Mouse (Mus musculus): ENCODE measurements at regions not wholly inside any gene's neighbourhood (a gene's known extent, or its start where the extent isn't known, plus 50 kb on each side); places are given as distances from the start of the nearest gene placed in this dataset.
"Not testable (repeated sequence)": the region's sequence is repeated elsewhere in the genome, so short reads cannot be mapped to it uniquely, and the experiment has no call there.

DNA sequence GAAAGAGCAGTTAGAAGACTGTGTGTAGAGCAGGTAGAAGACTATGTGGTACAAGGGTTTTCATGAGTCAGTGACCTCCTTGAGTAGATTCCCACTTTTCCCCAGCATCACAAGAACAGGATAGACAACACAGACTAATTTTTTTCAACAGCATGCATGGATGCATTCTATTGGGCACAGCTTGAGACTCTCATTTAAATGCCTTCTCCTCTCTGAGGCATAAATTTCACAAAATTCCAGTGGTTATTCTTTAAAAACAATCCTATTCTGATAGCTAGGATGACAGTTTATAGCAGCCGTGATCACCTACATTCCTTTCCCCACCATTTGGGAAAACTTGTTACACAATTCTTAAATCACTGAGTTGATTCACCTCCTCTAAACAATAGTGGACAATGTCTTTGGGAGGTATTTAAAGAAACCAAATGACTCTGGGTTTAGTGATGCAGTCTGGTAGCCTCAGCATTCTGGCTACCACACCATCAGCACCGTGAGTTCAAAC is 418.7 kb downstream of the Hs3st1 start:
- DNase-seq (ENCODE audit: low spot score), result no peak

DNA sequence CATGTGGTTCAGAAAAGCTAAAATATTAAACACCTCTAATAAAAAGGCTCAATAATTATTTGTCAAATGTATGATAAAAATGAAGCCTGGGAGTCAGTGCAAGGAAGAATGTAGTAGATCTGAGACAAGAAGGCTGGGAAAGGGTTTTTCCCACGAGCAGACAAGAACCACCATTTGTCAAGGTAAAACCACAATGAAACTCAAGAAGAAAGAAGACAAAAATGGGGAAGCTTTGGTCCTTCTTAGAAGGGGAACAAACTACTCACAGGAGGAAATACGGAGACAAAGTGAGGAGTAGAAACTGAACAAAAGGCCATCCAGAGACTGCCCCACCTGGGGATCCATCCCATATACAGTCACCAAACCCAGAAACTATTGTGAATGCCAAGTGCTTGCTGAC is 420.0 kb downstream of the Hs3st1 start:
- no peak for DNase-seq (ENCODE audit: low spot score)

DNA sequence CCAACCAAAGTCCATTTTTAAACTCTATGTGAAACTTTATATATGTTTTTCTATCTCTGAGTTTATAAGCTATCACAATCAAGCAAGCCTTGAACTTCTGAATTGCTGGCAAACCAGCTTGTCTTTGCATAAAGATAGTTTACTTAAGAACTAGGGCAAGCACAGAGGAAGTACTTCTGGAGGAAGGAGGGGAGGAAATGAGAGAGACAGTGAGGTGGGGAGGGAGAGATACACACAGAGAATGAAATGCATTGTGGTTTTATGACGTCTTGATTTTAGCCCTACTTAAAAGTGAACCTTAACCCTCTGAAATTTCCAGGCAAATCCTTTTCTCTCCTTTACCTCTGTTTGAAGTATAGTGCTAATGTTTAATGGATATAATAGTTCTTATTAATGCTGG is 421.0 kb downstream of the Hs3st1 start:
- no peak for DNase-seq (ENCODE audit: low spot score)

DNA sequence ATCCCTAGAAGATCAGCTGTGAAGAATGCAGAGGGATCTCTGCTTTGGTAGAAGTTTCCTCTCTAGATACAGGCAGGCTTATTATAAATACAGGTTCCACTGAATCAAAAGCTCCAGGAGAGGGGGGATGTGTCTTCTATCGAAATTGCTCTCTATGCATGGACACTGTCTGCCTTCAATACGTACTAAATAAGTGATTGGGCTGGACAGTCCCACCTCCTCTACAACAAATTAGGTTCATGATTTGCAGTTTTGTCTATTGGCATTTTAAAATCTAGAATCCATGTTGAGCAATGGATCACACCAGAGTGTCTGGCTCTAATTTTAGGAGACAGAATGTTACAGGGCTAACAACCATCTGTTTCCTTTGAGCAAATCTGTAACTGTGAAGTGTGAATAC is 429.9 kb downstream of the Hs3st1 start:
- DNase-seq (ENCODE audit: low spot score), result no peak

DNA sequence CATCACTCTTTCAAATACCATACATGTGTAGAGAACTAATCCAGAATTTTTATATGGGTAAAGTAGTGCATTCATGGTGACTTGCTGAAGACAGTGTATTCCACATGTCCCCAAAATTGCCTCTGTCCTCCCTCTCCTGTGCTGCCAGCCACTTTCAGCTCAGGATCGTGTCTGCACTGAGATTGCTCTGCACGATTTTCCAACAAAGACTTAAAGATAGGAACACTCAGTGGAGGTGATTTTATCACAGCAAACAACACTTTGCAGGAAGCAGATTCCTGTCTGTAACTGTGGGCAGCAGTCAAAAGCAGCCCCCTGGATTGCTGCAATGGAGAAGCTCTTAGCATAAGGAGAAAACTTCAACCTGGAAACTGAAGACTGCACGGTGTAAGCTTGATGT is 438.8 kb downstream of the Hs3st1 start:
- no peak for DNase-seq (ENCODE audit: low spot score)

DNA sequence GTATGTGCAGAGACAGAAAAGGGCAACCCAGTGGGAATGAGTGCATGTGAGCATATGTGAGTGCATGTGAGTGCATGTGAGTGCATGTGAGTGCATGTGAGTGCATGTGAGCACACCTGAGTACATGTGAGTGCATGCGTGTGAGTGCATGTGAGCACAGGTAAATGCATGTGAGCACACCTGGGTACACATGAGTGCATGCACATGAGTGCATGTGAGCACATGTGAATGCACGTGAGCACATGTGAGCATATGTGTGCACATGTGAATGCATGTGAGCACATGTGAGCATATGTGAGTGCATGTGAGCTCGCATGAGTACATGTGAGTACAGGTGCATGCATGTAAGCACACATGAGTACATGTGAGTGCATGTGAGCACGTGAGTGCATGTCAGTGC is 434.6 kb upstream of the Clnk start:
- no peak for DNase-seq (ENCODE audit: low spot score)

DNA sequence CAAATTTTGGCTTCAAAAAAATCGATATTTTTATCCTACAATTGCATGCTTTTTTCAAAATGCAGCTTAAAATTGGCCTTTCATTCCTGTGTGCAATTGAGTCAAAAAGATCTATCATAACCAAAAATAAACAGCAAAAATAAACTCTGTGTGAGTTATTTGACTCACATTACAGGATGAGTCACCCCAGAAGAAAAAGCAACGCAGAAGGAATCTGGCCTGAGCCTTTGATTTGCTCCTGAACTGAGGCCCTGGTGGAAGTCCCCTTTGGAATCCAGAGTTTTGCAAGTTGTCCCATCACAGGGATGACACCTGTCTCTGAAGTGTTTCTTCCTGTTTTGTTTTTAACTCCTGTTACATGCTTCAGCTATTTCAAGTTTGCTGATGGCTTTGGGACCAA is 429.2 kb upstream of the Clnk start:
- DNase-seq (ENCODE audit: low spot score), result no peak

DNA sequence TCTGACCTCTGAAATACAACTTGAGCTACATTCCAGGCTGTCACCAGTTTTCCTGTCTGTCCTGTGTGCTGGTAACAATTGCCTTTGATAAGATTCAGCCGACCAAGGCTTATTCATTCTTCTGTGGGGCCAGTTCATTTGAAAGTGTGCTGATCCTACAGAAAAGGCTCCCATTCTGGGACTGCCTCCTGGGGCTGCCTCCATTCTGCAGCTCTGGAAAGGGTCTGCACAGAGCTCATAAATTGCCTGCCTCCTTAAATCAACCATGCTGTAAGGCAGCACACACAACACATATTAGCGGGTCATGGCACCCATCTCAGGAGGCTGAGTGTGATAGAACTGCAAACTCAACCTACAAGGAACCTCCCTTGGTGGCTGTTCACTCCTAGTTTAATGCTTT is 416.2 kb upstream of the Clnk start:
- DNase-seq (ENCODE audit: low spot score), result no peak

DNA sequence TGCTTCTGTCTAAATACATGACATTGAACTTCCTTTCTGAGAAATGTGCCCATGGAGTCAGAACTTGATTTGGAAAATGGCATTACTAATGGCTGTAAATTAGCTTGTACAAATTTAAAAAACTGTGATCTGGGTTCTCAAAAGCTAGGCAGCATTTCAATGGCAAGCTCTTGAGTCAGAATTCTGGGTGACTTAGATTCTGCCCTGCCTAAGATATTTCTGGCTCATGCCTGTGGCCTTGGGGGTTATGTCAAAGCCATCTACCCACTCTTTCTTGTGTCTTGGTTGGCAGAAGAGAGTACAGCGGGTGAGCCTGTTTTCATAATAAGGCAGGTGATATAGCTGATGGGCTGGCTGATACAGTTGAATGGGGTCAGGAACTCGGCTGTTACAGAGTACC is 404.4 kb upstream of the Clnk start:
- DNase-seq (ENCODE audit: low spot score), result no peak

DNA sequence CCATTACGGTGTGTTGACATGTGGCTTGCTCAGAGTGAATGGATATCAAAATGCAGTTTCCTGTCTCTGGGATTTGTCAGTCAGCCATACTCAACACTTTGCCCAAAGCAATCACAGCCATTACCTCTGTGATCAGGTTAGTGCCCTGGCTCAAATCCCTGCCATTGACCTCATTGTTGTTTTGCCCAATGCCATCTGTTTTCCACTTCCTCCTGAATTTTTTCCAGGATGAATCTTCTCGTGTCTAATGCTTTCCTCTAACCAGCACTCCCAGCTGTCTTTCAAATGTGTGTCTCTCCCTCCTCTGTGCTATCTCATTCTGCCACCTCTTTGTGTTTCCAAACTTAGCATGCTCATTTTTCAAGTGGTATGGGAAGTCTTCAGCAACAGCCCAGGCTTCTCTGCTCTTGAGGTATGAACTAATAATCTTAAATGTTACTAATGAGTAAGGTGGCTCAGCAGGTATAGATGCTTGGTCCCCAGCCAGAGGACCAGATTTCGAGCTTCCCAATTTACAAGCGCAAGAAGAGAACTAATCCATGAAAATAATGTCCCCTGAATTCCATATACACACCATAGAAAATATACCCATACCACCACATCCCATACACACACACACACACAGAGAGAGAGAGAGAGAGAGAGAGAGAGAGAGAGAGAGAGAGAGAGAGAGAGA is 397.2 kb upstream of the Clnk start:
- DNase-seq (ENCODE audit: low spot score), result no peak

DNA sequence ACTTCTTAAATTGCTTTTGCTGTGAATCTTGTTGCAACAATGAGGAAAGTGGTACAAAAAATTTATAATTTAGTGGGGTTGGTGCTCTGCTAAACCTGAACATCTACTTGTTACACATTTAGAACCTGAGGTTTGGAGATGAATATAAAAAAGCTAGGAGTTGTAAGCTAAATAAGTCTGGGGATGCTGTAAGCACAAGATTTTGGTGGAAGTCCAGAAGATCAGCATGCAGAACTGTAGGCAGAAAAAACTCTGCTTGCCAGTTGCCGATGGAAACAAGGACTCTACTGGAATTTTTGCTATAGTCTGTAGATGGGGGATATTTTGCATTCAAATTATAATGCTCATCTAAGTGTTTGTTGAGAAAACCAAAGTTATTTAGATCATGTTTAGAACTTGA is 390.5 kb upstream of the Clnk start:
- DNase-seq (ENCODE audit: low spot score), result no peak

DNA sequence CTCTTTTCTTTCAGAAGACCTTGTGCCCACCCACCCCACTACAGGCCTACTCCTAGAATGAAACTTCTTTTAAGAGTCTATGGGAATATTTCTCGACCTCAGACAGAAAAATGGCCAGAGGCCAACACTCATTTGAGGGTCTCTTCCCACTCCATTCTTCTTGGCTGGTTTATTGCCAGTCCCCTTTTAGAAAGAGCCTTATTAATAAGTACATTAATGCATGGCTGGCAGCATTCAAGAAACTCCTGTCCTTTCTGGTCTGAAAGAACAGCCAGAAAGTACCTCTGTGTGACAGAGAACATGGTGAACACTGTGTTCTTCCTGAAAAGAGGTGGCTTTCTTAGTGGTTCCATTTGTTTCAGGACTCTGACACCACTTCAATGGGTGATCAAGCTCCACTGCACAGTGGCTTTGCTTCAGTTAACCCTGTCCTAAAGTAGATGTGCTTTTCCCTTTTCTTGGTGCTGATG is 384.1 kb upstream of the Clnk start:
- DNase-seq (ENCODE audit: low spot score), result no peak

DNA sequence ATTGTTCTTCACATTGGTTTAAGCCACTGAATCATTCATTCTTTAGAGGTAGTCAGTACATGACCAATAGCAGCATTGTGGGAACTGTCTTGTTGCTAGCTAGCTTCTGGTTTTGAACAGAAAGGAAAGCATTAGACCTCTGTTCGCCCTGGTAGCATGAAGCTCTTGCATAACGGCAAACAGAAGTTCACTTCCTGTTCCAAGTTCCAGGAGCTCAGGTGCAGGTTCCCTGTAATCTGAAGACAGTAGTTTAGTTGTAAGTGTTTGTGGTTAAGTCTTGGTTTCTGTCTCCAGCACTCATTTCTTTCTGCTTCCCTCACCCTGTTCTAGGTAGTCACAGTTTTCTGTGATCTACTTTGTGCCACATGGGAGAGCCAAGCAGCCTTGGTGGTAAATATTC is 381.1 kb upstream of the Clnk start:
- no peak for DNase-seq (ENCODE audit: low spot score)

DNA sequence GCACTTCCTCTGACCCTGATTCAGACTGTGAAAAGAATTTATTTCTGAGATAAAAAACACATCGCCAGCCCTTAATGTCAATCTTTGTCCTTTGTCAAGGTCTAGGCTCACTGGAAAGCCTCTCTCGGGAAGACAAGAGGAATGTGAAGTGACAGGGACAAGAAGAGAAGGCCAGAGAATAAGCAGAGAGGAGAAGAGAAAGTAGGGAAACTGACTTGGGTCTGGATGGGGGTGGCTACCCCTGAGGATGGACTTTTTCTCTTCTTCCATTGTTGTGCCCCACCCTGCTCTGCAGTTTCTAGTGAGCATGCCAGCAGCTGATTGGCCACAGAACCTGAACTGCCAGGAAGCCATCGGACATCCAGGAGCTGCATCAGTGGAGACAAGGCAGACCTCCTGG is 375.6 kb upstream of the Clnk start:
- DNase-seq (ENCODE audit: low spot score), result no peak

DNA sequence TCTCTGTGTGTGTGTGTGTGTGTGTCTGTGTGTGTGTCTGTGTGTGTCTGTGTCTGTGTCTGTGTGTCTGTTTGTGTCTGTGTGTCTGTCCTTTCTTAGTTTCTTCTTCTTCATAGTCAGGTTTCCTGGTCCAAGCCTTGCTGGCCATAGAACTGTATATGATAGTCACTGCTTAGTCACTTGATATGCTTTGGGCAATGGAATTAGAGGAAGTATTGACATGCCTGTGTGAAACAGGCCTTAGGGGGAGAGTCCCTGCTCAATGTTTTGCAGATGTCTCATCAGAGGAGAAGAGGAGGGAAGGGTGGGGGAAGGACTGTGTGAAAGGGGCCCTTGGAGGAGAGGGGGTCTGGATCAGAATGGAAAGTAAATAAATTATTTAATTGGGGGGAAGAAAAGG is 374.4 kb upstream of the Clnk start:
- DNase-seq (ENCODE audit: low spot score), result no peak

DNA sequence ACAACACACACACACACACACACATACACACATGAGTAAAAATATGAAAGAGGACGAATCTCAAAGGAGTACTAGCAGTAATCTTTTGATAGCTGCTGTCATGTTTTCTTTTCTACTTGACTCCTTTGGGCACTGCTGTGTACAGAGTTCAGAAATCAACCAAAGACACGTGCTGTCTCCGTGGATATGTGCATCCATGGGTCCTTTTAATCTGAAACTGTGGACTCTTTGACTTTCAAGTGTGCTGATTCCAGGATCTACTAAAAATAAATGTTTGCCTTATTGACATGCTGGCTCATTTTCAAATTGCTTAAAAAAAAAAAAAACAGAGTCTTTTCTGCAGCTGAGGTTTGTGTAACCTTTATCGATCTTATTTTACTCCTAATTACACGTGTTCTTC is 343.1 kb upstream of the Clnk start:
- DNase-seq (ENCODE audit: low spot score), result no peak

DNA sequence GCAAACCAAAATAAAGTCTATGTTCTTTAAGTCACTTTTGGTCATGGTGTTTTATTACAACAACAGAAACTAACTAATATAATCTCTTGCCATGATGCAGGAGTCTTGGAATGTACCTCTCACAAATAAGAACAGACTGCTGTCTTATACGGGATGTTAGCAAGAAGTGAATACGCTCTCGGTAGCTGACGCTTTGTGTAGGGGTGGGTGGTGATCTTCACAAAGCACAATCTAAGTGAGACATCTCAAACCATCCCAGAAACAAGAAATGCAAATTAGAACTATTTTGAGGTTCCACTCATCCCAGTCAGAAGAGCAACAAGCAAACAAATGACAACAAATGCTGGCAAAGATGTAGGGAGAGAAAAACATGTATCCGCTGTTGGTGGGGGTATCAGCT is 339.7 kb upstream of the Clnk start:
- DNase-seq (ENCODE audit: low spot score), result no peak

DNA sequence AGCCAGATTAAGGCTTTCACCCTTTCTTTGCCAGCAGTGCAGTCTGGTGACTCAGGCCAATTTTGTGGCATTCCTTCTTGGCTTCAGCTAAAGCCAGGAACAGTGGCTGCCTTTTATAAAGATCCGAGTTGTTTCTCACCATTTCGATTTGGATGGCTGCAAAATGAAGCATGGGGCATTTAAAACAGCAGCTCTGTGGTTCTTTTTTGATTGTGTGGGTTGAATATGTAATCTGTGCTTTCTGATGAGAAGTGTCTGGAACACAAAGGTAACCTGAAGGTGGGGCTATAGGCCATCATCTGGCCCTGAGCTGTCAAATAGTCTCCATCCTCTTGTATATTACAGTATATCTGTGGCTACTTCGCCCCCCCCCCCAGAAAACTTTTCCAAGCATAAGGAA is 338.4 kb upstream of the Clnk start:
- no peak for DNase-seq (ENCODE audit: low spot score)

DNA sequence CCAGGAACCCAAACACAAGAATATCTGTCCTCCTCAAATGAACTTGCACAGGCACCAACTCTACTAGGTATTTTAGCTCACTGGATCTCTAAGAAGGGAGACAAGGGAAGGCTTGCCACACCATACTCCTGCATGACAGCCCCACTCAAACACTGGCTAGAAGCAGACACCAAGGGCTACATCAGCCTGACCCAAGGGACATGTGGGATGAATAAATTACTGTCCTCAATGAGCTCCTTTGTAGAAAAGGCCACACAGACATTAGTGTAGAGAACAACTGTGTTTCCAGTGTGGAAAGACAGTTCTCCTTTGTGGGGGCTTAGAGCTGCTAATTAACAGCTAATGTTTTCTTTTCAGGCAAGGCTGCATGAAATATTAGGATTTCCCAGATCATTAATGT is 335.9 kb upstream of the Clnk start:
- DNase-seq (ENCODE audit: low spot score), result no peak

DNA sequence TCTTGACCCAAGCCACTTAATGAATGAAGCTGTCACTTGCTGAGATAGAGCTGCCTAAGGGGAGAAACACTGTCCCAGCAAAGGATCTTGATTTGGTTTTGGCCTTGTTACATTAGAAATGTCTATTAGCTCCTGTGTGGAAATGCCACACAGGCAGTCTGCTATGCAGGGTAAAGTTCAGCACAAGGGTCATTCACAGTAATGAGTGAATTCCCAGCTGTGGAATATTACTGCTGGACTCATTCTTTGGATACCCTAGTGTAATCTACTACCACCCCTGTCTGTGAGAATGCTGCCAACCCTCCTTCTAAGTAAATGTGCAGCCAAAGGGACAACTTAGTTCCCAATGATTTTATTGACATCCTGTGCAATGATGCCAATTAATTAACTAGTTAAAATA is 322.2 kb upstream of the Clnk start:
- DNase-seq (ENCODE audit: low spot score), result no peak

DNA sequence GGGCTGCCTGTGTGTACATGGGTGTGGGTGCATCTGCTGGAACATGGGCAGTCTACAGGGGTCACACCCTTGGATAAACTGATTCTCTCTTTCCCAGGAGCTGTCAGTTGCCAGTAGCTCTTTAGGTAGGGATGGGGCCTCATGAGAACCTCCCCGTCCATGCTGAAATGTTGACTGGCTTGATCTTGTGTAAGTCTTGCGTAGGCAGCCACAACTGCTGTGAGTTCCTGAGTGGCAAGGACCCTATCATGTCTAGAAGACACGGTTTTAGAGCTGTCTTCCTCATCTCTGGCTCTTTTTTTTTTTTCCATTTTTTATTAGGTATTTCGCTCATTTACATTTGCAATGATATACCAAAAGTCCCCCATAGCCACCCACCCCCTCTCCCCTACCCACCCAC is 314.5 kb upstream of the Clnk start:
- not testable (repeated sequence) for DNase-seq (ENCODE audit: low spot score)

DNA sequence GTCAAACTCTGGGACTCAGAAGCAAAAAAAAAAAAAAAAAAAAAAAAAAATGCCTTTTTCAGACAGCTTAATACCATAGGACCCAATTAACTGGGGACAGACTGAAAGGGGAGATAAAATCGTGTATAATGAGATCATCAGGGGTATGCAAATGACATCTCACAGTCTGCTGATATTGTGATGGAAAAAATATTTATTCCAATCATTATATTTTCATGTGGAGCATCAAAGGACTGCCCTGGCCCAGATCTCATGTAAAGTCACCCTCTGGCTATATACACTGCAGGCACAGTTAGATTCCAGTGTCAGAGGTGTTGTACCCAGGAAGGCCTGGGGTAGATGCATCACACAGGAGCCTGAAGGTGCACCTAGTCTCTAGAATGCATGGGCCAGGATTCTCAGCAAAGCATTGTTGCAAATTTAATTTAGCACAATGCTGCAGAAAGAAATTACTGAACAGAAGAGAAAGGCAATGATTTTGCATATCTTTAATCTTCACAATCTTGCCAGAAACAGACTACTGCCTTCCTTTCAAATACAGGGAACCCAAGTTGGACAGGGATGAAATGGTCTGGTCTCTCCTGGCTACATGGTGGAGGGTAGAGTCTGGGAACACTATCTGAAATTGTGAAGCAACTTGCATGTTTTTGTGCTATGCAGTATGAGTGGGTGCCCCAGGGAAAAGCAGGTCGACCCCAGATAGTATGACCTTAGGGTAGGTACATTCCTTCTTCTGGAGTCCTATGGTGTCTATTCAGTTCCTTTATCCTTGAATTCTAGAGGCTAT is 305.2 kb upstream of the Clnk start:
- DNase-seq (ENCODE audit: low spot score), result no peak

DNA sequence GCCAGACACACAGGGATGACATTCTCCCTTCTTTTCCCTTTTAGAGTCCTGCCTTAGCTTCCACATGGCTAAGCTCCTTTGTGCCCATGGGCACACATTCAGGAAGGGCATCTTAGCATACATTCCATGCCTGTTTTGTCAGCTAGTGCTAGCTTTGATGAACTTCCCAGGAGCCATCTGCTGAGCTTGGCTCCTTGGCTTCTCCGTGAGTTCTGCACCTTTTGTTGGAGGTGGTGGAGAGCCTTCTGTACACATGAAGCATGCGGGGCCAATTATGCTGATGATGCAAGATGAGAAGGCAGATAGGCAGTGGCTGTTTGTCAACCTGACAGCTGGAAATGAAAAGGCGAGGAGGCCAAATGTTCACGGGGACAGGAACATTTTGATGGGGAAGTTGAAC is 304.4 kb upstream of the Clnk start:
- DNase-seq (ENCODE audit: low spot score), result no peak

All from gastrocnemius, adult 18-20 months (tissue).